Mouse (Mus musculus) neural tube, embryonic 11.5 days (tissue): ENCODE data around the gene Prpf19. TPM values are rescaled to one million over a fixed set of nuclear protein-coding genes. Genes with fewer than 3 reads are reported as not detected.

ENCODE experiments used
- ATAC-seq: fragments of 200-750 bp; cut with Nextera tagmentation; 2 replicates; pipeline ENCODE4 v1.8.0; 2017; ENCODE audit warnings: moderate number of reproducible peaks, mild to moderate bottlenecking, moderate TSS enrichment, moderate library complexity; ENCODE audit not compliant: insufficient read depth, low FRiP score, low TSS enrichment
- DNase-seq: peaks from one replicate; pipeline ENCODE4 v3.0.0-alpha.2; 2015; ENCODE audit warnings: low spot score
- H3K27ac ChIP-seq: fragments of 300-500 bp; sonication (generic); 2 replicates; pipeline ENCODE4 v1.5.1; 2014; ENCODE audit warnings: low read depth, mild to moderate bottlenecking, low read length
- H3K27me3 ChIP-seq: fragments of 300-500 bp; sonication (generic); 2 replicates; pipeline ENCODE4 v1.6.1; 2014; ENCODE audit warnings: mild to moderate bottlenecking, low read length, mixed read lengths; ENCODE audit not compliant: control insufficient read depth, insufficient read depth
- H3K36me3 ChIP-seq: fragments of 300-500 bp; sonication (generic); 2 replicates; pipeline ENCODE4 v1.6.1; 2014; ENCODE audit warnings: mild to moderate bottlenecking, low read length, moderate library complexity, mixed read lengths; ENCODE audit not compliant: control insufficient read depth, insufficient read depth
- H3K4me1 ChIP-seq: fragments of 300-500 bp; sonication (generic); 2 replicates; pipeline ENCODE4 v1.6.1; 2014; ENCODE audit warnings: low read length, mixed read lengths; ENCODE audit not compliant: control insufficient read depth, insufficient read depth
- H3K4me2 ChIP-seq: fragments of 300-500 bp; sonication (generic); 2 replicates; pipeline ENCODE4 v1.6.1; 2014; ENCODE audit warnings: low read depth, mild to moderate bottlenecking, moderate library complexity
- H3K4me3 ChIP-seq: fragments of 300-500 bp; sonication (generic); 2 replicates; pipeline ENCODE4 v1.5.1; 2014; ENCODE audit warnings: low read depth, low read length
- H3K9ac ChIP-seq: fragments of 300-500 bp; sonication (generic); 2 replicates; pipeline ENCODE4 v1.6.1; 2014; ENCODE audit warnings: mild to moderate bottlenecking, low read length
- H3K9me3 ChIP-seq: fragments of 300-500 bp; sonication (generic); 2 replicates; pipeline ENCODE4 v1.6.1; 2016; ENCODE audit warnings: low read length; ENCODE audit not compliant: control insufficient read depth
- WGBS: fragments of 180-500 bp; shearing (Covaris S2); extraction: QIAGEN DNeasy Blood & Tissue Kit; methylation state at CpG from one replicate; pipeline ENCODE4 v1.1.7; 2014; 5-methylcytosine and 5-hydroxymethylcytosine counted together
- polyA plus RNA-seq: library from polyadenylated mRNA; unstranded; fragments of >200 nt; fragmentation: Nextera tagmentation; extraction: Ambion mirVana; gene quantifications from 2 replicates; pipeline ENCODE4 v1.2.1, GENCODE M21; 2014

Gene Prpf19
- polyA plus RNA-seq, 1 experiment from 2014 or later = 56.8 TPM

- 90% methylated on average over 10 of the region's 10 CpGs for WGBS
- H3K27ac ChIP-seq = no peak overlapping the region
- H3K4me3 ChIP-seq = no peak overlapping the region
- H3K36me3 ChIP-seq = no peaks in the 10 kb centered on the region
- DNase-seq (no peak), ATAC-seq (no peak; the same call in 1 of the 2 replicates)
- no peaks in the 10 kb centered on the region for H3K4me1 ChIP-seq
- no peak overlapping the region for H3K4me2 ChIP-seq
- no peak overlapping the region for H3K9ac ChIP-seq
- H3K27me3 ChIP-seq = no peaks in the 10 kb centered on the region
- H3K9me3 ChIP-seq = no peaks in the 10 kb centered on the region
These were observed 23.4 kb downstream of the Prpf19 start for GRCm38 (mm10) chr19:10918321-10918991.

GRCm38 (mm10) chr19:10920532-10920931 lies 25.5 kb downstream of the Prpf19 start, which contains the start of gene Zp1:
TSS of gene Zp1 (minus strand) at chr19:10920632.
- Histone ChIP-seq H3K4me2 (no peak within 1 kb of the TSS), H3K36me3 (no peaks in the 10 kb centered on the region), H3K4me3 (no peak within 1 kb of the TSS), H3K9me3 (no peaks in the 10 kb centered on the region), H3K27me3 (no peaks in the 10 kb centered on the region), H3K9ac (no peak within 1 kb of the TSS), H3K27ac (no peak within 1 kb of the TSS), H3K4me1 (no peaks in the 10 kb centered on the region)
- no peak for DNase-seq
- no peak for ATAC-seq
- 73% methylated on average over 2 of the region's 2 CpGs for WGBS

GRCm38 (mm10) chr19:10921058-10921457 lies 26.0 kb downstream of the Prpf19 start:
- H3K4me2 ChIP-seq = no peak overlapping the region
- no peak overlapping the region for H3K9ac ChIP-seq
- DNase-seq (no peak), ATAC-seq (no peak)
- H3K27me3 ChIP-seq = no peaks in the 10 kb centered on the region
- H3K4me3 ChIP-seq = no peak overlapping the region
- no peaks in the 10 kb centered on the region for H3K9me3 ChIP-seq
- no peak overlapping the region for H3K27ac ChIP-seq
- no peaks in the 10 kb centered on the region for H3K36me3 ChIP-seq
- 84% methylated on average over 3 of the region's 3 CpGs for WGBS
- no peaks in the 10 kb centered on the region; the same call in 1 of the 2 replicates for H3K4me1 ChIP-seq

GRCm38 (mm10) chr19:10924220-10924619 lies 29.2 kb downstream of the Prpf19 start:
- Histone ChIP-seq H3K27me3 (no peaks in the 10 kb centered on the region), H3K4me2 (no peak overlapping the region), H3K27ac (no peak overlapping the region), H3K4me1 (peaks cover 5% of the 10 kb centered on the region), H3K9me3 (no peaks in the 10 kb centered on the region), H3K9ac (no peak overlapping the region), H3K36me3 (no peaks in the 10 kb centered on the region), H3K4me3 (no peak overlapping the region)
- 41% methylated on average over 4 of the region's 4 CpGs for WGBS
- ATAC-seq (no peak), DNase-seq (no peak)

- Histone ChIP-seq H3K9ac (peak overlapping the region; percentile 11; the same call in 1 of the 2 replicates), H3K4me3 (no peak overlapping the region), H3K27ac (0 out of 2 replicates have a peak overlapping the region, but pooled peaks have one; percentile 49), H3K4me2 (no peak overlapping the region), H3K4me1 (peaks cover 5% of the 10 kb centered on the region), H3K27me3 (no peaks in the 10 kb centered on the region), H3K9me3 (no peaks in the 10 kb centered on the region), H3K36me3 (no peaks in the 10 kb centered on the region)
- 12% methylated on average over 6 of the region's 6 CpGs for WGBS
- DNase-seq (peak; percentile 24), ATAC-seq (no peak)
These were observed 31.1 kb downstream of the Prpf19 start for GRCm38 (mm10) chr19:10926123-10926621.

- no peaks in the 10 kb centered on the region for H3K9me3 ChIP-seq
- H3K27ac ChIP-seq = 0 out of 2 replicates have a peak overlapping the region, but pooled peaks have one; percentile 49
- DNase-seq (no peak), ATAC-seq (no peak)
- WGBS = 35% methylated on average over 4 of the region's 4 CpGs
- no peak overlapping the region for H3K4me2 ChIP-seq
- peak overlapping the region; percentile 11; the same call in 1 of the 2 replicates for H3K9ac ChIP-seq
- H3K4me3 ChIP-seq = no peak overlapping the region
- H3K36me3 ChIP-seq = no peaks in the 10 kb centered on the region
- H3K27me3 ChIP-seq = no peaks in the 10 kb centered on the region
- H3K4me1 ChIP-seq = peaks cover 5% of the 10 kb centered on the region
These were observed 31.6 kb downstream of the Prpf19 start for GRCm38 (mm10) chr19:10926666-10927065.

- H3K27me3 ChIP-seq = no peaks in the 10 kb centered on the region
- no peak overlapping the region for H3K4me2 ChIP-seq
- H3K4me3 ChIP-seq = no peak overlapping the region
- DNase-seq (no peak), ATAC-seq (no peak)
- H3K9ac ChIP-seq = no peak overlapping the region
- H3K36me3 ChIP-seq = no peaks in the 10 kb centered on the region
- 88% methylated on average over 2 of the region's 2 CpGs for WGBS
- H3K4me1 ChIP-seq = peaks cover 5% of the 10 kb centered on the region
- no peaks in the 10 kb centered on the region for H3K9me3 ChIP-seq
- no peak overlapping the region for H3K27ac ChIP-seq
These were observed 35.6 kb downstream of the Prpf19 start for GRCm38 (mm10) chr19:10930641-10931040.

GRCm38 (mm10) chr19:10935029-10935428 lies 40.0 kb downstream of the Prpf19 start:
- DNase-seq (no peak), ATAC-seq (no peak)
- no peak overlapping the region for H3K4me2 ChIP-seq
- H3K4me3 ChIP-seq = no peak overlapping the region
- H3K4me1 ChIP-seq = no peaks in the 10 kb centered on the region
- no peaks in the 10 kb centered on the region for H3K36me3 ChIP-seq
- 56% methylated on average over 5 of the region's 5 CpGs for WGBS
- H3K27me3 ChIP-seq = no peaks in the 10 kb centered on the region
- H3K9ac ChIP-seq = no peak overlapping the region
- H3K9me3 ChIP-seq = no peaks in the 10 kb centered on the region
- H3K27ac ChIP-seq = no peak overlapping the region

GRCm38 (mm10) chr19:10936077-10936476 lies 41.0 kb downstream of the Prpf19 start:
- Histone ChIP-seq H3K27me3 (no peaks in the 10 kb centered on the region), H3K4me1 (no peaks in the 10 kb centered on the region; the same call in 1 of the 2 replicates), H3K9ac (no peak overlapping the region), H3K9me3 (no peaks in the 10 kb centered on the region), H3K27ac (no peak overlapping the region), H3K4me3 (no peak overlapping the region), H3K36me3 (no peaks in the 10 kb centered on the region), H3K4me2 (no peak overlapping the region)
- no peak for DNase-seq
- 88% methylated on average over 5 of the region's 5 CpGs for WGBS
- no peak for ATAC-seq
